Mouse (Mus musculus): ENCODE results near the gene Thap8.

The Thap8 gene

DNA sequence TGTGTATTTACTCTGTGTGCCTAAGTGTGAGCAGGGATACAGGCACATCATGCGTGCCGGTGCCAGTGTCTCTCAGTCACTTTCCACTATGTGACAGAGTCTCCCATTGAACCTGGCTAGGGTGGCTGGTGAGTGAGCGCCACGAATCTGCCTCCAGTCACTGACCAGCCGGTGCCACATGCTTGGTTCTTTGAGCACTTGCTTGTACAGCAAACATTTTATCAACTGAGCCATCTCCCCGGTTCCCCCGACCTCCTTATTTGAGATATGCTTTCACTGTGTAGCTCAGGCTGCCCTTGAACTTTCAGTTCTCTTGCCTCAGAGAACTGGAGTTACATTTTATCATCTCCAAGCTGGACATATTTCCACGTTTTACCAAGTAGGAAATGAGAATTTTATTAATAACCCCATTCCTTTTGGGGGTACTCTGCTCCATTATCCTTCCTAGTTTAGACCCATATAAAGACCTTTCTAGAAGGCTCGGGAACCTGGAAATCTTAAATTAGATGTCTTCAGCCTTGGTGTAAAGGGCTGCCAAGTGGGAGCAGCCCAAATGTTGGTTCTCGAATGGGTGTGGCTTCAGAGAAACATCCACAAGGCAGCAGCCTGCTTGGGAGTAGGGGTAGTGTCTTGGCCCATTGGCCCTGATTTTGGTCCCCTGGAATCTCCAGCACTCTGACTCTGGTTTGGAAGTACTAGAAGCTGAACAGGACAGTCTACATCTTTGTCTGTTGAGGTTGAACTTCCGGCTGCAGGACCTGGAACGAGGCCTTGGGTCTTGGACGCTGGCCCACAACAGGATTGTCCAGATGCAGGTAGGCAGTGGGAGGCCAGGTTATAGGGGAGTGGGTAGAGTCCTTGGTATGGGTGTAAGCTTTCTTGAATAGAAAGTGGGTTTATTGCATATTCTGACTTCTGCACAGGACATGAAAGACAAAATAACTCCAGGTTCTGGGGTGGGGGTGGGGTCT, 36.0 kb downstream of the Thap8 start:
- no peak for DNase-seq (ENCODE audit: low read depth, low spot score)

DNA sequence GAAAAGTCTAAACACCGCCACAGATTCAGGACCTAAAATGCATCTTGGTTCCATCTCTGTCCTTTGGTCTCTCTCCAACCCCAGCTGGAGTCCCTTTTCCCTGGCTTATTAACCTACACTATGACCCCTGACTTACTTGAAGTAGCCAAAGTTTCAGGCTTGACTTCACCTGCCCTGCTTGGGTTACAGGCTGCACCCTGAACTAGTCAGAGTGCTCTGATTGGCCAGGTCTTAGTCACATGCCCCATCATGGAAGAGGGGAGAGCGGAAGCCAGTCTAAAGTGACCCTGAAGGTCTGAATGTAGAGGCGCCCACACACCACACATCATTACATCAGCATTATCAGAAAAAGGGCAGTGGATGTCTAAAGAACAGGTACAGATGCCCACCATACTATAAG, 38.2 kb downstream of the Thap8 start:
- DNase-seq (ENCODE audit: low read depth, low spot score) = no peak

DNA sequence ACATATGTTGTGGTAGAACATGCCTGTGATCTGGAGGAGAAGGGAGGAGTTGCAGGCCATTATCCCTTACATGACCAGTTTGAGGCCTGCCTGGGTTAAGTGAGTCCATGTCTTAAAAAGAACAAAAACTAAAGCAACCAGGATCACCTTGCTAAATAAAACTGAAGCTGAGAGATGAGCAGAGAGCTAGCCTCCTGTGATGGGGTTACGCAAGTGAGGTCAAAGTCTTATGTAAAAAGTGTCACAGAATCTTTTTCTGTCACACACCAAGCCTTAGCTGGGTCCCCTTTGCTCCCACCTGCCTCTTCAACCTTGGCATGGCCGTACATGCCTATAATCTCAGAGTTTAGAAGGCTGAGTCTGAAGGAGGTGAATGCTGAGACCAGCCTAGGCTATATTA, 41.1 kb downstream of the Thap8 start:
- DNase-seq (ENCODE audit: low read depth, low spot score) = no peak

DNA sequence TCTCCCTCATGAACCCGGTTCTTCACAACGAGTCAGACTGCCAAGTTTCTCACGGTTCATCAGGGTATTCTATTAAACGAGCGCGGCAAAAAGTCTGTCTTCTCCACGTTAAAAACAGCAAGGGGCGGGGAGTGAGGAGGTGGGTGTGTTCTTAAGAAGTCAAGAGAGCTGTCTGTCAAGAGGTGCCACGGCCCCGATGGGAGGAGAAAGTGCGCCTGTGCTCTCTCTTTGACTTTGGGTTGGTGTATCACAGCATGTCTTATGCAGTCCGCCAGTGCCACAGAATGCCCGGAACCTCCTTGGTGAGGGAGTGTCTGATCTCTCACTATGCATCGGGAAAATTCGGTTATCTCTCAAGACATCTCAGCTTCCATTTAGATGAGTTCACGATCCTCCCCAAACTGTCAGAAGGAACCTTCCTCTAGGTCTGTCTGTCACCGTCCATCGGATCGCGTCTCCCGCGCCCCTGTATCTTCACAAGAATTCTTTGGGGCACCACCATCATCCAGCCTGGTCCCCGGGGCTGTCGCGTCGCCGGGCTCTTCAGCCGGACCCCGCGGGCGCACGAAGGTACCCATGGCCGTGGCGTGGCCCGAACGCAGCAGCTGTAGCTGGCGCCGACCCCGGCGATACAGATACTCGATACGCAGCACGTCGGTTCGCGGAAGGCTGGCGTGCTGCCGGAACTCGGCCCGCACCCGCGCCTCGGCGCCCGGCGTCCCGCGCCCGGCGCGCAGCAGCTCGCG, 41.8 kb downstream of the Thap8 start, which contains the start of gene E130208F15Rik:
TSS of gene E130208F15Rik (plus strand) at position 202 of the 746 bp plus-strand sequence.
- DNase-seq (ENCODE audit: low read depth, low spot score) = no peak

DNA sequence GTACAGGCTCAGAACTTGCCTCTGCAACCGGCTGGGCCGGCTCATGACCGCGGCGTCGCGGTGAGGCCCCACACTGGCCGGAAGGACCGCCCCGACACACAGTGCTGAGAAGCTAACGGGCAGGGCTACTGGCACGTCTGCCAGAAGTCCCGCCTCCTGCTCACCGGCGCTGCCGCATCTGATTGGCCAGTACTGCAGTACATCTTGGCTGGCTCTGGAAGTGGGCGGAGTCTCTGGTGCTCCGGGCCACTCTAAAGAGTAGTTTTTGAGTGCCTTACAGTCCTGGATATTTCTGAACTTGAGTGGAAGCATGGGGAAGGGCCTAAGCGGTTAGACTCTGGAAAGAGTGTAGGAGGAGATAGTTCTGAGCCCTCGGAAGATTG, 42.4 kb downstream of the Thap8 start:
- peak; percentile 83 for DNase-seq (ENCODE audit: low read depth, low spot score)

DNA sequence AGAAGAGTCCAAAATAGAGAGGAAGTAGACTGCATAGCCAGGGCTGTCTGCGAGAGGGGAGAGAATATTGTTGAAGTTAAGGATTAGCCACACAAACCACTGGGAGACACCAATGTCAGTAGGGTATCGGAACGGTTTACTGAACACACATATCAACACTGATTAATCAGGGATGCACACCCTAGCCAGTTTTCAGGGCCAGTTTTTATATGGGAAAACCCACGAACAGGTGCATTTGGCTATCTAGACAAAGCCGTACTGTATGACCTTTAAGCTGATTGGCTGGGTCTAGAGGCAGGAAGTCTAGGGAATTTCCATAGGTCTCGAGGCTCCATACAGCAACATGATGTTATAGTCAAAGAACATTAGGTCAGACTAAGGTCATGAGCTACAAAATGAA, 43.0 kb downstream of the Thap8 start:
- DNase-seq (ENCODE audit: low read depth, low spot score) = no peak

DNA sequence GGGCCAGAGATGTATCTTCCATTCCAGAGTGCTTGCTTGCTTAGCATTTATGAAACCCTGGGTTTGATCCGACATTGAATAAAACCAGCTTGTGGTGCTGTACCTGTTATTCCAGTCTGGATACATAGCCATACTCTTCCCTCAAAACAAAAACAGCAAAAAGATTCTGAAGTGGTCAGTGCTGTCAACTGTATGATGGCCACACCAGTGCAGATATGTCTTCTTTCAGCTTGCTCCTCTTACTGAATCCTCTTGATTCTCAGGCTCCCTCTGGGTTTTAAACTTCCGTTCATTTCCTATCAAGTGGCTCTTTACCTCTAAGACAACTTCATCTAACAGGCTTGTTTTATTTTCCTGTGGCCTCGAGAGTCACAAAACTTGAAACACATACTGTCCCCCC, 43.9 kb downstream of the Thap8 start, which contains the start of gene Sdhaf1:
TSS of gene Sdhaf1 (minus strand) at position 101 of the 400 bp plus-strand sequence.
- DNase-seq (ENCODE audit: low read depth, low spot score) = no peak

DNA sequence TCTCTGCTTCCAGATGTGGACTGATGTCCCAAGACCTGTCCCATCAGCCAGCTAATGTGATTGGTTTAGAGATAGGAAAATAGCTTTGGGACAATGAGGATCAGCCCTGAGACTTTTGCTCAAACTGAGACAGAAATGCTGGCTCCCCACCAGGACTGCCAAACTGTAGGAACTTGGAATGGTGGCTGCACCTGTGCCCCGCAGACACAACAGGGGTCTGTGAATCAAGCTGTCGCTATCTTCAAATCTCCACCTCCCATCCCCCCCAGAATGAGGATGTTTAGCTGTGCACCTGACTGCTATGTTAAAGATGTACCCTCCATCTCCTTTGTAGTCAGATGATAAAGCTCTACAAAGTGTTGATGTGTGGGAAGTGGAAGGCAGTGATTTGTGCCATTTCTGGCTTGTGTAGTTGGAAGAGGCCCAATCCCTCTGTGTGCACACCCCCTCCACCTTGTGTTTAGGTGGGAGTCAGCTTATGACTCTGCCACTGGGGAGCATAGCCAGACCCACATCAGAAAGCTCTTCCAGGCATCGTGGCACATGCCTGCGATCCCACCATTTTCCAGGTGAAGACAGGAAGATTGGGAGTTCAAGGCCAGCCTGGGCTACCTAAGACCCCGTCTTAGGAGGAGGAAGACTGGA, 44.5 kb downstream of the Thap8 start:
- DNase-seq (ENCODE audit: low read depth, low spot score) = no peak

DNA sequence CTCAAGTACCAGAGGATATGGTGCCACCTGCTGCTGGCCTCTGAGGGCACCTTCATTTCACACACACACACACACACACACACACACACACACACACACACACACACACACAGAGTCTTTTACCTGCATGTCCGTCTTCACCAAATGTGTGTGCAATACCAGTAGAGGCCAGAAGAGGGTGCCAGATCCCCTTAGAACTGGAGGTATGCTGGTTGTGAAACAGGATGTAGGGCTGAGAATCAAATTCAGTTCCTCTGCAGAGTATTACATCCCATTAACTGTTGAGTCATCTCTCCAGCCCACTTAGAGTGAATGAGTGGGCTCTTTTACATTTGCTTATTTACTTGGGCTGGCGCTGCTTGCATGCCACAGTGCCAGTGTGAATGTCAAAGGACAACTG, 45.5 kb downstream of the Thap8 start:
- DNase-seq (ENCODE audit: low read depth, low spot score) = no peak

DNA sequence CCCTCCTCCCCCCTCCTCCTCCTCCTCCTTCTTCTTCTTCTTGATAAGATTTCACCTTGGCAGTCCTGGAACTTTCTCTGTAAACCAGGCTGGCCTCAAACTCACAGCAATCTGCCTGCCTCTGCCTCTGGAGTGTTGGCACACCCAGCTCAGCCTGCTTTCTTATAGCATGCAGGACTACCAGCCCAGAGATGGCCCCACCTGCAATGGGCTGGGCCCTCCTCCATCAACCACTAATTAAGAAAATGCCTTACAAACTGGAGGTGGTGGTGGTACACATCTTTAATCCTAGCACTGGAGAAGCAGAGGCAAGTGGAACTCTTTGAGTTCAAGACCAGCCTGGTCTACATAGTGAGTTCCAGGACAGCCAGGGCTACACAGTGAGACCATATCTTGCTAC, 46.5 kb downstream of the Thap8 start:
- DNase-seq (ENCODE audit: low read depth, low spot score) = no peak

DNA sequence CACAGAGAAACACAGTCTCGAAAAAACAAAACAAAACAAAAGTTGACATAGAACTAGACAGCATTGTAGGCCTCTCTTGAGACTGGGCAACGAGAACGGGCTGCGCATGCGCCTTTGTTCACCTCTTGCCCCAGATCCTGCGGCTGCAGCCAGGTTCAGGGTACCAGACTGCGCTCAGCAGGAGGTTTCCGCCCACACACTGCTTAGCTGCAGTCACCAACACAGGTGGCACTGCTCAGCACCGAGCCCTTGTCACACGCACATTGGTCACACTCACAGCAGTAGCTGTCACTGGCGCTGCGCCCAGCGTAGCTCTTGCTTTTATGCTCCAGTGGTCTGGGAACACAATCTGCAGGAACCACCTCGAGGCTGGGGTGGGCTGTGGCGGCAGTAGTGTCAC, 47.2 kb downstream of the Thap8 start:
- no peak for DNase-seq (ENCODE audit: low read depth, low spot score)

DNA sequence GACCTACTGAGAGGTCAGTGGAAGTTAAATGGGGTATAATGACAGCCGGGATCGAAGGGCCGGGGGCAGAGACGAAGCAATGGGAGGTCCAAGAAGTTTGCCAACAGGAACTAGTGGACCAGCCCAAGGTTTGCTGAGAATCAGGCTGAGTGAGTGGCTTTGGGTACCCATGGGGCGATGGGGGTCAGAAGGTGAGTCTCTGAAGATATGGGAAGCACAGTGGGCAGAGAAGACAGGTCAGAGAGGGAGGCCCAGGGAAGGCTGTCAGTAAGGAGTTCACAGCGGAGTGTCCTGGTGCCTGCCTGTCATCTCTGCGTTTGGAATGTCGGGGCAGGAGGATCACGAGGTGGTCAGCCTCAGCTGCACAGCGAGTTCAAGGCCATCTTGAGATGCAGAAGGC, 48.5 kb downstream of the Thap8 start:
- DNase-seq (ENCODE audit: low read depth, low spot score) = no peak

DNA sequence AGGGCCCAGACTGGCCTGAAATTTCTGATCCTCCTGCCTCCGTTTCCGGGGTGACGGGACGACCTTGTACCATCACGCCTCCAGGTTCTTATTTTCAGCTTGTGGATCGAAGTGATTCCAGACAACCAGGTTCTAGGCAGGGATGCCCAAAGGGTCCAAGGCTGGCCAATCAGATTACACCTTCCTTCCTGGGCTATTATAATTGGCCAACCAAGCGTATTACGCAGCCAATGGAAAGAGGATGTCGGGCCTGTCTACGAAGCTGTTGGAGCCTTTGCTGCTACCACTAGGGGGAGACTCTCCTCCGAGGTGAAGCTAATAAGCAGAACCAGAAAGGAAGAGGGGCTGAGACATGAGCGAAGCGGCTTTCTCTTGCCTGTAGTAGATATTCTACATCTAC, 52.0 kb downstream of the Thap8 start:
- peak; percentile 90 for DNase-seq (ENCODE audit: low read depth, low spot score)

DNA sequence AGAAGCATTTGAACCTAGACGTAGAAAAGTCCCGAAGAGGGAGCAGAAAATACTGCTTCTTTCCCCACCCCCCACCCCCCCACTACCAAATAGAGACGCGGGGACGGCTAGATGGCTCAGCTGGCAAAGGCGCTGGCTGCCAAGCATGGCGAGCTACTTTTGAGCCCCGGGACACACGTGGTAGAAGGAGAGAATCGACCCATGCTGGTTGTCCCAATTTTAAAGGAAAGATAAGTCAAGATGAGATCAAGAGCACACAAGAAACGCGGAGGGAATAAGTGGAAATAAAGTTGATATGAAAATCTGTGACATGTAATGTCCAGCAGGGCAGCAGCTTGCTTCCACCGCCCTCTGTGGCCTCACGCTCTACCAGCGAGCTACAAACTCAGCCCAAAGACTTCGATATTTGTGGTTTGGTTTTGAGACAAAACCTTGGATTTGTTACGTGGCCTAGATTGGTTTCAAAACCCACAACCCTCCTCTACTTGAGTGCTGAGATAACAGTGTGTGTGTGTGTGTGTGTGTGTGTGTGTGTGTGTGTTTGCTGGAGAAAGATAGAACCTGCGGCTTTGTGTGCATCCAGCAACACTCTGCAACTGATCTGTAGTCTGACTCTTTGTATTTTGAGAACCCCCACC, 52.8 kb downstream of the Thap8 start:
- no peak for DNase-seq (ENCODE audit: low read depth, low spot score)

DNA sequence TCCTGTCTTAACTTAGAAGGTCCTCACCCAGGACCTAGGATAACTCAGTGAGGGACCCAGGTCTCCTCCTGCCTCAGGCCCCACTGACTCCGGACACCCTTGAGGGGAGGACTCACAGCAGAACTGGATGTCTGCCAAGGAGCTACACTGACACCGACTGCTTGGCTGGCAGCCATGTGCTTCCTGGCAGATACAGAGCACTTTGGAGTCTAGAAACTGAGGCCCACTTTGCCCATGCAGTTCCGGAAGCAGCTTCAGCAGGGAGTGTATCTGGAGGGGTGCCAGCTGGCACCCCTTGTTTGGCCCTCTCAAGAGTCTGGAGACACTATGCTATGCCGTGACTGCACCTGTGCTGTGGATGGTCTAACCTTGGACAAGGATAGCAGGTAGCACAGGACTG, 53.5 kb downstream of the Thap8 start:
- DNase-seq (ENCODE audit: low read depth, low spot score) = no peak

DNA sequence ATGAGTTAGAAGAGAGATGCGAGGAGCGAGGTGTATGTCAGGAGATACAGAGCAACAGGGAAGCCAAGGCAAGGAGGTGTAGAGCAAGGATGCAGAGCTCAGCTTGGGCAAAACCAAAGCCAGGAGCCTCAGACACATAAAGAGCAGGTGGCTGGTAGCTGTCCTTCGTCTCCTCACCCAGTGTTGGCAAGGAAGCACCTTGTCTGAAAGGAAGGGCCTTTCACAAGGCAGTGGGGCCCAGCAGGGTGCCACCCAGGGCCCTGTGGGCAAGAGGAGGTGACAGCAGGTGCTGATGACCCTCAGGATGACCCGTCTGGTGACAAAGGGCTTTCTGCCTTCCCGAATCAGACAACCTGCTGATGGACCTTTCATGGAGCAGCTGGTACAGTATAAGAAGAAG, 54.7 kb downstream of the Thap8 start:
- DNase-seq (ENCODE audit: low read depth, low spot score) = no peak

DNA sequence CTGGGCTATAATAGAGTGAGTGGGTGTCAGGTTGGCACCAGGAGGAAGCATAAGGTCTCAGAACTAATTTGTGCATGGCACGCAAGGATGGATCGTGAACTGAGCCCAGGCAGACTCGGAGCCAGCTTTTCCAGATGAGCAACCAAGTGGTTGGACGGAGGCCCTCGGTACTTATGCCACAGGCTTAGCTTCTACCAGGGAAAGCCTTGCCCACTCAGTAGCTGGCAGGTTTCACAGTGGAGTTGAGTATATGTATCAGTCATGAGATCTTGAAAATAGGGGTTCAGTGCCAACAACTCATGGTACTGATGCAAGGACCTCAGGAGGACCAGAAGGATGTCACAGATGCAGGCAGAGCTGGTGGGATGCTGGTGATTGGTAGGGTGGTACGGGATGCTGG, 55.8 kb downstream of the Thap8 start:
- no peak for DNase-seq (ENCODE audit: low read depth, low spot score)

DNA sequence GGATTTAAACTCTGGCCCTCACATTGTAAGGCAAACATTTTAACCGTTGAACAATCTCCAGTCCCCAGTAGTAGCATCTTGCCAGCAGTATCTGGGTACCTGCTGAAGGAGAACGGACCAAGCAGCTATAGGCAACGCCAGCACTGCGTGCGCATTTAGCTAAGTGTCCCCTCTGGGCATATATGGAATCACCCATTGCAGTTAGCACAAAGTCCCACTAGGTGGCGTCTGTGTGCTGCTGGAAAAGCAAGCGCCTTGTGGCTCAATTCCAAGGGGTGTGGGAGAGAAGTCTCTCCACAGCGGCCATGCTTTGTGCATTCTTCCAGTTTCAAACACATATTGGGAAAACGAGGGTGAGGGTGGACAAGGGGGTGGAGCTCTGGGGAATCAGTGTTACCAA, 56.5 kb downstream of the Thap8 start:
- DNase-seq (ENCODE audit: low read depth, low spot score) = peak; percentile 83

DNA sequence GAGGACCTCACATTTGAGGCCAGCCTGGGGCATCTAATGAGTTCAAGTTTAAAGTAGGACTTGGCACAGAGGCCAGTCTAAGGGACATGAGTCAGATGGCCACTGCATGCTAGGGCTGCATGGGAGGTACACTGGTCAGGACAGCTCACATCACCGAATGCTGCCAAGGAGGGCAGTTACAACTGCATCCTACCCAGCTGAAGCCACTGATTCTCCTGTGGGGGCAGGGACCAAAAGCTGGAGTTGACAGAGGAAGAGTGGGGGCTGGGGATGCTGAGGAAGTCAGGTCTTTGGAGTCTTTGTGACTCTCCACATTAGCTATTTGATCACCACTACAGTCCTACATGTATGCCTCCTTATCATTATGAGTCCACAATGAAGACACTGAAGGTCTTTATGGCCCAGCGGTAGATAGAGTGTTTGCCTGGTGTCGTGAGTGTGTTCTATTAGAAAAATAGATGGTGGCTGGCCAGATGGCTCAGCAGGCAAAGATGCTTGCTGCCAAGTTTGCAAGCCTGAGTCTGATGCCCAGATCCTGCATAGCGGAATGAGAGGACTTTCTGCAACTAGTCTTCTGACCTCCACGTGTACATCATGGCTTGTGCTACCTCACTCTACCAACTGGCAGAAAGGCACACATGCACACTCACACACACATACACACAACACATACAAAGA, 59.7 kb downstream of the Thap8 start:
- DNase-seq (ENCODE audit: low read depth, low spot score) = no peak

Data from WW6 (cell line).